Mouse (Mus musculus) gastrocnemius, adult 8-10 months (tissue): ENCODE measurements around the gene Hps1. TPM values are rescaled to one million over a fixed set of nuclear protein-coding genes. Genes with fewer than 3 reads are reported as not detected.
"Not testable (repeated sequence)": the region's sequence is repeated elsewhere in the genome, so short reads cannot be mapped to it uniquely, and the experiment has no call there.

Experiments
- DNase-seq, 2 experiments: peaks; one replicate each; pipeline ENCODE4 v3.0.0; 2022; ENCODE audit warnings: low spot score in 2 of 2
- total RNA-seq, 4 experiments: library from RNA; stranded (reverse); gene quantifications; 2 replicates each; pipeline ENCODE4 v1.2.4; 2022

Gene Hps1
- 1 to 10 TPM in 1 of 4 experiments, under 1 TPM in 3; 0.46 to 1.0 (median 0.86) TPM for total RNA-seq

DNA sequence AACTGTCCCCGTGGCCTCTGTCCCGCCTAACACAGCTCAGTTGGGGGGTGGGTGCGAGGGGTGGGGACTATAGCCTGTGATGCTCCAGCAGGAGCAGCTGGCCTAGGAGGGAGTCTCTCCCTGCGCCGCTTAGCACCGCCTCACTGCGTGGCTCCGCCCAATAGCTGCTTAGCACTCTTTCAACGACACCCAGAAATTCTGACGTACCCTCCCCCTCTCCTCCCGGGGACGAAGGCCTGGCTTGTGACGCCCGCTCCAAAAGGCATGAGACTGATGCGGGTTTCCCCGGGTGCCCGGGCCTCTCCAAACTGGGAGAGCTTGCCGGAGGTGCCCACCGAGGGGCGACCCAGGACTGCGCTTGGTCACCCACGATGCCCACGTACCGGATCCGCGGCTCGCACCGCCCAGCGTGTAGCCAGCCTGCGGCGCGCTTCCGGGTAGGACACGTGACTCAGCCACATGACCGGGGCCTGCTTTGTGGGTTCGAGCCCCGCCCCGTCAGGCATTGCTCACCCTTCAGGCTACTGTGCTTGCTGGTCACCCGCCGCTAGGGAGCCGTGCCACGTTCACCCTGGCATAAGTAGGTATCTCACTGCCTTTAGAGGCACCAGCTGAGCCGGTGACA lies at the start of gene Hps1:
Gene Hps1, minus strand, starts transcription at position 448 of the 625 bp plus-strand sequence.
- DNase-seq = peak; percentile 75

DNA sequence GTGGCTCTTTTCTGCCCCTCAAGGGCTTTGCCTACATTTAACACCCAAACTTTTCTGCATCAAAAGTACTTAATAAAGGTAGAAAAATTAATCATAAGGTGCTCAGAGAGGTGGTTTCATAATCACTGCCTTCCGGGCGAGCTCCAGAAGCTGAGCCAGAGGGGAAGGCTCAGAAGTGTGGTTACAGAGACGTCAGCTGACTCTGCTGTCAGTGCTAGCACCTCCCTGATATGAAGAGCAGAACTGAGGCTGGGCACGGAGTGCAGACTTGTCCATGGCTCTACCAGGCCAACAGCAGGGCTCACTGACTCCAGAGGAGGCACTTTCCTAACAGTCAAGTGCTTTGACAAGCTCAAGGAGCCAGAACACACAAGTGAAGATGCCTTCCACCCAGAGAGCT lies 49.4 kb upstream of the Hps1 start:
- DNase-seq = no peak

DNA sequence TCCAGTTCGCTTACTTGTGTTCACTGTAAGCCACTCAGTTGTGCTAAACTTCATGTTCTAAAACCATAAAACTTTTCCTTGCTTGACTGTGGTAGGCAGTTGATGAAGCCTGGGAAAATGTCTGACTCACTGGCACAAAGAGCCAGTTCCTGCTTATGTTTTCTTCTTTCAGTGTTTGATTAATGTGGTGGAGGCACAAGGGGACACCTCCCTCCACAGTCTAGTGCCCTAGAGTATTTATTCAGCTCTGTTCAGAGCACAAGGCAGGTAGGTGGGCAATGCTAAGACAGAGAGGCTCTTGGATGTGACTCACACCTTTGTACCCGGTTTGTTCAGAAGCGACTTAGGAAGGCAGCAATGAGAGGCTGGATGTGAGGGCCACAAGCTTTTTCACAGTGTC lies 48.1 kb upstream of the Hps1 start:
- DNase-seq = no peak

- no peak for DNase-seq
Observed at GRCm38 (mm10) chr19:42820109-42820508, 40.3 kb upstream of the Hps1 start.

DNA sequence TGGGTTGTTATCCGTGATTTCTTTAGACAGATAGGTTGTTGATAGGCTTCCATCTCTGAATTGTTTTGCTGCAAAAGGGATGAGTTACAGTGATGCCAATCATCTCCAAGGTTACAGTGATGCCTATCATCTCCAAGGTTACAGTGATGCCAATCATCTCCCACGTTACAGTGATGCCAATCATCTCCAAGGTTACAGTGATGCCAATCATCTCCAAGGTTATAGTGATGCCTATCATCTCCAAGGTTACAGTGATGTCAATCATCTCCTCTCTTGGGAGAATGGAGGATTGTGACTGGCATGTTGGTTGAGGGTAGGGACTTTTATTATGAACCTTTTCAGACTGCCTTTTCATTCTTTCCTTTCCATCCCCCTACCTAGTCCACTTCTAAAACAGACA lies 38.0 kb upstream of the Hps1 start:
- DNase-seq = no peak

- DNase-seq = no peak
Observed at GRCm38 (mm10) chr19:42816261-42816660, 36.5 kb upstream of the Hps1 start.

DNA sequence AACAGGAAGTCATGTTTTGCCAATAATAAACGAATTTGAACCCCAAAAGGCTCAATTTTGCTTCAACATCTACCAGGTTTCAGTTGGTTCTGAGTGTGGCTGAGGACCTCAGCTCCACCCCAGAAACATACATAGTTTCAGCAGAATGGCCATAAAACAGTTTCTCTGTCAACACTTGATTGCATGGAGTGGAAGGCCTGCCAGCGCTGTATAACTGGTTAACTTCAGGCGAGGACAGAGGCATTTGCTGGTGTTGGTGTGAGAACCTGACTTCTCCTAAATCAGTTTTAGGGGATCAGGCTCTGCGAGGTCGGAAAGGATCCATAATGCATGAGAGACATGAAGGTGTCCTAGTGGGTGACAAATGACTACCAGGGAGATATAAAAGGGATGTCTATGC lies 30.4 kb upstream of the Hps1 start:
- no peak for DNase-seq

DNA sequence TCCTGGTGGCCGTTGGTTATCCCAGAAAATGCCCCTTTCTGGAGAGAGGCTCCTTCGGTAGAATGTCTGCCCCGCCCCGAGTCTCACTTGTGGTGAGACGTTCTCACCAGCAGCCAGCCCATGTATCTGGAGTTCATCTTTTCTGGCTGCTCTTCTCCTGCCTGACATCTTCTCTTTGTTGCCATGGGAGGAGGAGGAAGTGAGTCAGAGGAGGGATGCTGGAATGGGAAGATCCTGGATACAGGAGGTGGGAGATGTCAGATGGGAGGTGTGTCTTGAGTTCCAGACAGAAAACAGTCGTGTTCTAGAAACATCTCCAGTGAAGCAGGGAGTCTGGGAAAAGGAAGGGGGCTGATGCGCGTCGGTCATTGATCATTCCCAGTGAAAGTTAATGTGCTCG lies 29.7 kb upstream of the Hps1 start:
- no peak for DNase-seq

GRCm38 (mm10) chr19:42797866-42798265 lies 18.1 kb upstream of the Hps1 start:
- DNase-seq = no peak

DNA sequence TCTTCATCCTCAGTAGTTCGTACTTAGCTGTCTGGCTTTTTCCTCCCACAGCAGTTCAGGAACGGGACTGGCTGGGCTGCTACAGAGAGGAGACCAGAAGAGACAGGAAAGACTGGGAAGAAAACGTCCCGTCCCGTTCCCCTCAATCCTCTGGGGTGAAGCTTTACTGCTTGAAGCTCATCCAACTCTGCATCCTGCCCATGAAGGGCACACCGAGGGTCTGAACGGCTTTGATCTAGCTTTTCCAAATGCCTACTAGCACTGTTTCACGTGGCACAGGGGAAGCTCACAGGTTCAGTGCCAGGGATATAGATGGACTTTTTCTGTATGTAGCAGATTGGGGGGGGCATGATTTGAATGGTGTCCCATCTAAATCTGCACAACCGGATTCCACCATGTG lies 16.0 kb upstream of the Hps1 start:
- DNase-seq = no peak

GRCm38 (mm10) chr19:42794914-42795613 lies 15.3 kb upstream of the Hps1 start:
- peak; percentile 71 to 78 for DNase-seq

DNA sequence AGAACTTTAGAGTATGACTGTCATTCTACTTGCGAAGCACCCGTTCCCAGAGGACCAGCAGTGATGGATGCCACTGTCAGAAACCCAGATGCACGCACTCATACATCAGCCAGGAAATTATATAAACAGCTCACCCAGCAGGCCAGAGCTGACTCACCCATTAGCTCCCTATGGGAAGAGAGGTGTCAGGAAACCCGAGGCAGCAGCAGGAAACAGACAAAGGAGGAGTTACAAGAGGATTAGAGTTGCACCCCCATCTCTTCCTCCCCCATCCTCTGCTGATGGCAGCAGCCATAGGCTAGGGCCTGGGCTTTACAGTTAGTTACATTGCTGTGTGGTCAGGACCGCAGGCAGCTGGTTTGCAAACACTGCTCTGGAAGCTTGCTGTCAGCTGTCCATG lies 8.5 kb upstream of the Hps1 start:
- no peak for DNase-seq

DNA sequence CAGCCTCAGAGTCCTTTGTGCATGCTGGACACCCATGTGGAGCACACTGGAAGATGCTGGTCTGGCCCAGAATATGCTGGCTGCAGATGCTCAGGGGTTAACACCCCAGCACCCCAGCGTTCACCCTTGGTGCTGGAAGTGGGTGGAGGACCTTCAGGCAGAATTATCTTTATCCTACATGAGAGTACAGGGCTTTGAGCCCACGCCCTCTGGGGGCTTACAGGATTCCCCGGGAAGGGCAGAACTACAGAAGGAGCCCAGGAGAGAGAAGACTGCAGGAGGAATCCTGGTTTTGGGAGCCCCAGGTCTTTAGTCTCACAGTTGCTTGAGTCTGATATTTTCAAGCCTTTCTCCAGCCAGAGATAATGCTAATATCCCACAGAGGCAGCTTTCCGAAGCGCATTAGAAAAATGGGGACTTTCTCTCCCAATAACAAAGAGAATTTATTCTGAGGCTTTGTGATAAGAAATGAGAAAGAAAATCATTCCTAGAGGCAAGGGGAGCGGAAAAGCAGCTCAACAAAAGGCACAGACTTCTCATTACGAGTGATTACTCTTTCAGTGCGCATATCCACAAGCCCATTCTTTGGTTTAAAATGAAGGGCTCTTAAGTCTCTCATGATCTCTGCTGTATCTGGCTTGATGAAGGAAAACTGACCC lies 5.9 kb upstream of the Hps1 start:
- DNase-seq = no peak

DNA sequence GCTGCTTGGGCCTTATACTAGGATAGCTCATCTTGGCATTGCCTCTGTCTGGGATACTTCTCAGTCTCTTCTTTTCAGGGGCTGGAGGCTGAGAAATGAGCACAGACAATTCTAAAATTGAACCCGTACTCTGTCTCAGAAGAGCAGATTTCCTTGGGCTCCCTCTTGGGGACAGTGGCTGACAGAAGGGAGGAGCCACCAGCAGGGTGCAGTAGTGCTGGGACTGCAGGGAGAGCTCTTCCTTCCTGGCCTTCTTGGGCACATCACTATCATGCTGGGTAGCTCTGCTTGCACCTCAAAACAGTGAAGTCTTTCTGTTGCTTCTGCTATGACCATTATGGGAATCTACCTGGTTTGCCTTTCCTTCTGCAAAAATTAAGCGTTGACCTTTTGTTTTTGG lies 5.4 kb upstream of the Hps1 start:
- DNase-seq = no peak

GRCm38 (mm10) chr19:42780156-42780538 lies 369 bp upstream of the Hps1 start:
- DNase-seq = not testable (repeated sequence)

DNA sequence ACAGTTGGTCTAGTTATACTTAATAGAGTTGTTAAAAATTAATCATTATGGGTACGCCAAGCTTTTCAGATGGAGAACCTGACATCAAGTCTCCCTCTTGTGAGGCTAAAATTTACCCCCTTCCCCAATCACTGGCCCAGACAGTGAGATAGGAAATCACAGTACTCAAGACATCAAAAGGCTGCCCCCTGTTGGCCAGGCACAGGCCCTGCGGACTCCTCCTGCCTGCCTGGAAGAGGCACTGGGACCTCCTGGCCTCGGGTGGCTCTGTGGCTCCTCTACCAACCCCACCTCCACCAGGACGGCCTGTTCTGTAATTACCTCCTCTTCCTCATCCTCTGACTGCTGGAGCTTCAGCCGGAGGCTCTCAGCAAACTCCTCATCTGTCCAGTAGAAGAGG lies 2.0 kb downstream of the Hps1 start:
- no peak for DNase-seq

DNA sequence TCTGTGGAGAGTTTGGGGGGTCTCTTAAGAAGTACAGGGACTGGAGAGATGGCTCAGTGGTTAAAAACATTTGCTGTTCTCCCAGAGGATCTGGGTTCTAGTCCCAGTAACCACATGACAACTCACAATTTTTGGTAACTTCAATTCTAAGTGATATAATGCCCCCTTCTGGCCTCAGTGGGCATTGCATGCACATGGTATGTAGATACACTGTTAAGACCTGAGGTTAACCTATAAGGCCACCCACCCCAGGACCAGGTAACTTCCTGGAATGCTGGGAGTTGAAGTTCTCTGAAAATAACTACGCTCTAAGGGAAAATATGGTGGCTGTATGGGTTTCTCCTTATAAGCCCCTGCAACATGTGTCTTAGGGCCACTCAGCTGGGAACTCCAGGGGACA lies 3.0 kb downstream of the Hps1 start:
- DNase-seq = no peak

GRCm38 (mm10) chr19:42770141-42770872 lies 9.5 kb downstream of the Hps1 start:
- DNase-seq = no peak

GRCm38 (mm10) chr19:42769648-42770047 lies 10.1 kb downstream of the Hps1 start:
- no peak for DNase-seq

DNA sequence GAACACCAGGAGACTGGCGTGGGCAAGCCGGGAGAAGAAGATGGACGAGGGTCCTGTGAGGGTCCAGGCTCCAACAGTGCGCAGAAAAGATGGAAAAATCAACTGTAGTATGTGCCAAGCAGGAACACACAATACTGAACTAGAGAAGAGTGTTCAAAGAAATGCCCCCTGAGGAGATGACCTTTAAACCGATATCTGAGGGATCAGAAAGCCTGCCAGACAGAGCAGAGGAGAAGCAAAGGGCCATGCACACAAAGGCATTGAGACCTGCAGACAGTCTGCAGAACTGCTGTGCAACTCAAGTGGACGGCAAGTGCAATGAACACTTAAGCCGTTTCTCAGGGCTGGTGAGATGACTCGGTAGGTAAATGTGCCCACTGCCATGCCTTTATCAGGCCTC lies 12.4 kb downstream of the Hps1 start:
- no peak for DNase-seq

DNA sequence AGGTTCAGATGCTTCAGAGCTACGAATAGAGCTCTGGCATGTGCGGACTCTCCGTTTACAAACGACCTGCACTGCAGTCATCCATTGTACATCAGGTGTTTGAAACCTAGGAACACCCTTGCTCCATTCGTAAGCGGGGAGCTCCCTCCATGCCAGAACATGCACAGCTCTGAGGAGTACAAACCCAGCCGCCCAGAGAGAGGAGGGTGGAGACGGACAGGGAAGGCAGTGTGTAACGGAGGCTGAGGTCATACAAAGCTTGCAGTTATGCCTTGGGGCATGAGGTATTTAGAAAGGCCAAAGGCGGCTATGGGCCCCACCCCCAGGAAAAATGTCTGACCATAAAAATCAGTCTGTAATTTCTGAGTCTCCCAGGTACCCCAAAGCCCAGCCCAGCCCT lies 15.4 kb downstream of the Hps1 start:
- no peak for DNase-seq

DNA sequence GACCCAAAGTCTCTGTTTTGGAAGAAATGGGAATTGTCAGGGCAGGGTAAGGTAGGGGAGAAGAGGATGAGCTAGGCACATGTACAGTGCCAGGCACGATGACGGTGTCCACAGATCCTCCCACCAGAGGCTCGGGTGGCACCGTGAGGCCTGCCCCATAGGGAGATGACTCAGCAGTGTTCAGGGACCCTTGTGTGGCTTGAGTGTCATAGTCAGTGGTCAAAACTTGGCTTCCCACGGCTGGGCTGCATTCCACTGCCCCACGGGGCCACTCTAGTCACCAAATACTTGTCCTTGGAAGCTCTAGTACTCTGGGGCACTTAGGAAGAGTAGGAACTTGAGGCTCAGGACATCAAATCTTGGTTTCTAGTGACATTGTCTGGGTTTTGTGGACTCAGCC lies 23.1 kb downstream of the Hps1 start:
- no peak for DNase-seq
